Mouse (Mus musculus) adrenal gland, postnatal 14 days (tissue): ENCODE results near the gene AL731706.1. TPM values are rescaled to one million over a fixed set of nuclear protein-coding genes. Genes with fewer than 3 reads are reported as not detected.
A peak's percentile ranks its signal among the peaks of the same experiment; 100 is the strongest.

Experiments
- DNase-seq: peaks from one replicate; pipeline ENCODE4 v3.0.0; 2021; ENCODE audit warnings: mixed read lengths
- total RNA-seq: library from RNA; stranded (reverse); gene quantifications from 2 replicates; pipeline ENCODE4 v1.2.3, GENCODE M21; 2021

Gene AL731706.1
- total RNA-seq, 1 experiment from 2014 or later = 16.1 TPM

GRCm38 (mm10) chr2:136835882-136836281 is 55.3 kb downstream of the AL731706.1 start:
- DNase-seq = no peak

GRCm38 (mm10) chr2:136834715-136835075 is 56.5 kb downstream of the AL731706.1 start:
- peak; percentile 21 for DNase-seq

- no peak for DNase-seq
Measured at GRCm38 (mm10) chr2:136833976-136834714, 57.0 kb downstream of the AL731706.1 start.

GRCm38 (mm10) chr2:136832936-136833335 is 58.3 kb downstream of the AL731706.1 start:
- peak; percentile 20 for DNase-seq

Other genes starting within 250 kb of the AL731706.1 start
- gene Snap25, start 177.9 kb downstream of the AL731706.1 start, total RNA-seq = 29.4 and 42.5 TPM in 2 replicates
- 5.3 and 22.3 TPM in 2 replicates for gene AL731706.2, start 5.7 kb downstream of the AL731706.1 start, total RNA-seq
- gene Slx4ip, start 171 bp downstream of the AL731706.1 start, total RNA-seq = 4.6 and 5.8 TPM in 2 replicates
- 31.1 and 32.3 TPM in 2 replicates for gene Mkks, start within 50 bp of the AL731706.1 start, total RNA-seq
- gene Jag1, start 225.3 kb upstream of the AL731706.1 start, total RNA-seq = 15.0 and 18.3 TPM in 2 replicates